Mouse (Mus musculus): ENCODE measurements around the gene Gm20388.

- TF ChIP-seq CTCF (IDR thresholded peaks at IDR 0.05; ENCODE audit: borderline replicate concordance, insufficient read depth, low read depth, low read length): no peak
- no peak for TF ChIP-seq POLR2A (IDR thresholded peaks at IDR 0.05; ENCODE audit: borderline replicate concordance, insufficient read depth, low read length)
Observed at GRCm38 (mm10) chr8:122689315-122689714, 2778.7 kb downstream of the Gm20388 start.
